Mouse (Mus musculus): ENCODE results near the gene Sin3b. TPM values are rescaled to one million over a fixed set of nuclear protein-coding genes. Genes with fewer than 3 reads are reported as not detected.
A peak's percentile ranks its signal among the peaks of the same experiment; 100 is the strongest.

The Sin3b gene
- polyA plus RNA-seq, 1 experiment from 2014 or later: 172 TPM

GRCm38 (mm10) chr8:72756771-72757390 is 33.8 kb downstream of the Sin3b start:
- H3K9ac ChIP-seq (ENCODE audit: low read depth, low read length): no peak overlapping the region
- no peak overlapping the region for H3K4me2 ChIP-seq (replicated peaks; ENCODE audit: low read depth)
- H3K36me3 ChIP-seq (ENCODE audit: control insufficient read depth, insufficient read depth): peaks cover 61% of the 10 kb centered on the region
- no peaks in the 10 kb centered on the region for H3K9me3 ChIP-seq (ENCODE audit: control insufficient read depth)
- no peak for TF ChIP-seq CTCF (IDR thresholded peaks at IDR 0.05; ENCODE audit: low read depth)
- H3K4me1 ChIP-seq (replicated peaks; ENCODE audit: control insufficient read depth, insufficient read depth, low read length): no peaks in the 10 kb centered on the region
- no peak for ATAC-seq
- H3K27ac ChIP-seq (ENCODE audit: low read depth, low read length): no peak overlapping the region
- no peak overlapping the region for H3K4me3 ChIP-seq (ENCODE audit: low read depth, low read length)
- 97% methylated on average over 35 of the region's 35 CpGs for WGBS
- no peaks in the 10 kb centered on the region for H3K27me3 ChIP-seq (replicated peaks; ENCODE audit: control insufficient read depth, insufficient read depth, low read length)

DNA sequence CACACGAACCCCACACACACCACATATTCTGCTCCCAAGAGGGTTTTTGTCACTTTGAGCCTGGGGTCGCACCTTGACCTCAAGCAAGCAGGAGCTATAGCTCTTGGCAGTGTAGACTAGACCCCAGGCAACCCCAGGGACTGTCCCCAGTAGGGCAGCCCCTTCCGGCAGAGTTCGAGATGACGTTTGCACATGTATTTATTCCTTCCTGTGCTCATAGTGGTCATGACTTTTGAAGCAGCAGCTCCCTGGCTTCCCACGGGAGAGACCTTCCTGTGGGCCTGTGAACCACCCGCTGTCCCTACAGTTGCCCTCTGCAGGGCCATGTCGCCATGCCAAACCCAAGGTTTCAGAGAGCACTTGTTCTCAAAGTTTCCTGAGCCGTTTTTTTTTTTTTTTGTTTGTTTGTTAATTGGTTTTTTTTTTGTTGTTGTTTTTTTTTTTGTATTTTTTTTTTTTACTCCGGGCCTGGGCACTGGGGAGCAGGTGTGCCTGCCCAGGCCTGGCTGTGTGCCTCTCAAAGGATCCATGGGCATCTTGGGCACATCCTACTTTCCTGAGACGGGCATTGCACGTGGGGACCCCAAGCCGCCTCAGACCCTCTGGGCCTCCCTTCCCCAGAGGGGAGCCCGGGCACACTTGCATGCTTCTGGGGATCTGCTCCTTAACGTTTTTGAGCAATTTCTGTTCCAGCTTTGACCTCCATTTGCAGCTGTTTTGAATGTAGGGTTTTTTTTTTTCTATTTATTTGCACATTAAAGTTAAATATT is 34.5 kb downstream of the Sin3b start:
- Histone ChIP-seq H3K9me3 (ENCODE audit: control insufficient read depth) (no peaks in the 10 kb centered on the region), H3K9ac (ENCODE audit: low read depth, low read length) (no peak overlapping the region), H3K36me3 (ENCODE audit: control insufficient read depth, insufficient read depth) (peaks cover 54% of the 10 kb centered on the region), H3K4me1 (replicated peaks; ENCODE audit: control insufficient read depth, insufficient read depth, low read length) (no peaks in the 10 kb centered on the region), H3K4me3 (ENCODE audit: low read depth, low read length) (no peak overlapping the region), H3K4me2 (replicated peaks; ENCODE audit: low read depth) (no peak overlapping the region), H3K27ac (ENCODE audit: low read depth, low read length) (no peak overlapping the region), H3K27me3 (replicated peaks; ENCODE audit: control insufficient read depth, insufficient read depth, low read length) (no peaks in the 10 kb centered on the region)
- ATAC-seq: no peak
- WGBS: 86% methylated on average over 15 of the region's 15 CpGs
- no peak for TF ChIP-seq CTCF (IDR thresholded peaks at IDR 0.05; ENCODE audit: low read depth)

DNA sequence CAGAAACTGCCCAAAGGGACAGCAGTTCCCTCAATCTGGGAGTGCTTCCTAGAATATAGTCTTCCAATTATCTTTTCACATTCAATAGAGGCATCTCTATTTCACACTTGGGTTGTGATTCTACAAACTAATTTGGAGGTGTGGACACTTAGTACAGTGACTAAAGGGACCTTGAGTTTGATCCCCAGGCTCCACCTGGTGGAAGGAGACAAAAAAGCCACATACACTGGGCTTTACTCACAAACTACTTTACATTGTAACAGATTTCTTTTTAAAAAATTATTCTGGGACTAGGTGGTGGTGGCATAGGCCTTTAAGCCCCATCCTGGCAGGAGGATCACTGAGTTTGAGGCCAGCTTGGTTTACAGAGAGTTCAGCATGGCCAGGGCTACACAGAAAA is 35.2 kb downstream of the Sin3b start:
- peaks cover 47% of the 10 kb centered on the region for H3K36me3 ChIP-seq (ENCODE audit: control insufficient read depth, insufficient read depth)
- no peak overlapping the region for H3K4me3 ChIP-seq (ENCODE audit: low read depth, low read length)
- no peaks in the 10 kb centered on the region for H3K4me1 ChIP-seq (replicated peaks; ENCODE audit: control insufficient read depth, insufficient read depth, low read length)
- H3K9ac ChIP-seq (ENCODE audit: low read depth, low read length): no peak overlapping the region
- no peak overlapping the region for H3K4me2 ChIP-seq (replicated peaks; ENCODE audit: low read depth)
- peak; percentile 40 for TF ChIP-seq CTCF (IDR thresholded peaks at IDR 0.05; ENCODE audit: low read depth)
- no peak for ATAC-seq
- H3K9me3 ChIP-seq (ENCODE audit: control insufficient read depth): no peaks in the 10 kb centered on the region
- H3K27ac ChIP-seq (ENCODE audit: low read depth, low read length): no peak overlapping the region
- no peaks in the 10 kb centered on the region for H3K27me3 ChIP-seq (replicated peaks; ENCODE audit: control insufficient read depth, insufficient read depth, low read length)

GRCm38 (mm10) chr8:72760216-72760615 is 37.1 kb downstream of the Sin3b start:
- Histone ChIP-seq H3K27me3 (replicated peaks; ENCODE audit: control insufficient read depth, insufficient read depth, low read length) (no peaks in the 10 kb centered on the region), H3K4me3 (ENCODE audit: low read depth, low read length) (no peak overlapping the region), H3K4me1 (replicated peaks; ENCODE audit: control insufficient read depth, insufficient read depth, low read length) (no peaks in the 10 kb centered on the region), H3K27ac (ENCODE audit: low read depth, low read length) (no peak overlapping the region), H3K9ac (ENCODE audit: low read depth, low read length) (no peak overlapping the region), H3K4me2 (replicated peaks; ENCODE audit: low read depth) (no peak overlapping the region), H3K36me3 (ENCODE audit: control insufficient read depth, insufficient read depth) (peaks cover 34% of the 10 kb centered on the region), H3K9me3 (ENCODE audit: control insufficient read depth) (no peaks in the 10 kb centered on the region)
- 90% methylated on average over 3 of the region's 3 CpGs for WGBS
- ATAC-seq: no peak
- TF ChIP-seq CTCF (IDR thresholded peaks at IDR 0.05; ENCODE audit: low read depth): no peak

- no peak within 1 kb of the TSS for H3K4me3 ChIP-seq (ENCODE audit: low read depth, low read length)
- TF ChIP-seq CTCF (IDR thresholded peaks at IDR 0.05; ENCODE audit: low read depth): no peak
- H3K27ac ChIP-seq (ENCODE audit: low read depth, low read length): 0 out of 2 replicates have a peak within 1 kb of the TSS, but pooled peaks have one; percentile 21
- peaks cover 22% of the 10 kb centered on the region for H3K36me3 ChIP-seq (ENCODE audit: control insufficient read depth, insufficient read depth)
- 64% methylated on average over 7 of the region's 7 CpGs for WGBS
- no peaks in the 10 kb centered on the region for H3K27me3 ChIP-seq (replicated peaks; ENCODE audit: control insufficient read depth, insufficient read depth, low read length)
- no peak within 1 kb of the TSS for H3K9ac ChIP-seq (ENCODE audit: low read depth, low read length)
- H3K9me3 ChIP-seq (ENCODE audit: control insufficient read depth): no peaks in the 10 kb centered on the region
- no peaks in the 10 kb centered on the region for H3K4me1 ChIP-seq (replicated peaks; ENCODE audit: control insufficient read depth, insufficient read depth, low read length)
- H3K4me2 ChIP-seq (replicated peaks; ENCODE audit: low read depth): no peak within 1 kb of the TSS
- no peak for ATAC-seq
Observed at GRCm38 (mm10) chr8:72761322-72762051, 38.4 kb downstream of the Sin3b start, which contains the start of gene F2rl3. TSS of gene F2rl3 (plus strand) at chr8:72761880.

DNA sequence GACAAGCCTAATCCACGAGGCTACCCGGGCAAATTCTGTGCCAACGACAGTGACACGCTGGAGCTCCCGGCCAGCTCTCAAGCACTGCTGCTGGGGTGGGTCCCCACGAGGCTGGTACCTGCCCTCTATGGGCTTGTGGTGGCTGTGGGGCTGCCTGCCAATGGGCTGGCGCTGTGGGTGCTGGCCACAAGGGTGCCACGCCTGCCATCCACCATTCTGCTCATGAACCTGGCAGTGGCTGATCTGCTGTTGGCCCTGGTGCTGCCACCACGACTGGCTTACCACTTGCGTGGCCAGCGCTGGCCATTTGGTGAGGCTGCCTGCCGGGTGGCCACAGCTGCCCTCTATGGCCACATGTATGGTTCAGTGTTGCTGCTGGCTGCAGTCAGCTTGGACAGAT is 39.2 kb downstream of the Sin3b start:
- 87% methylated on average over 12 of the region's 12 CpGs for WGBS
- H3K27me3 ChIP-seq (replicated peaks; ENCODE audit: control insufficient read depth, insufficient read depth, low read length): no peaks in the 10 kb centered on the region
- ATAC-seq: no peak
- H3K9ac ChIP-seq (ENCODE audit: low read depth, low read length): no peak overlapping the region
- peaks cover 14% of the 10 kb centered on the region for H3K36me3 ChIP-seq (ENCODE audit: control insufficient read depth, insufficient read depth)
- no peak for TF ChIP-seq CTCF (IDR thresholded peaks at IDR 0.05; ENCODE audit: low read depth)
- no peak overlapping the region for H3K27ac ChIP-seq (ENCODE audit: low read depth, low read length)
- H3K4me3 ChIP-seq (ENCODE audit: low read depth, low read length): no peak overlapping the region
- H3K4me1 ChIP-seq (replicated peaks; ENCODE audit: control insufficient read depth, insufficient read depth, low read length): no peaks in the 10 kb centered on the region
- no peak overlapping the region for H3K4me2 ChIP-seq (replicated peaks; ENCODE audit: low read depth)
- H3K9me3 ChIP-seq (ENCODE audit: control insufficient read depth): no peaks in the 10 kb centered on the region
